Mouse (Mus musculus) midbrain, embryonic 14.5 days (tissue): Measurements from ENCODE around the gene Cd81. TPM values are rescaled to one million over a fixed set of nuclear protein-coding genes. Genes with fewer than 3 reads are reported as not detected.

ENCODE experiments used
- ATAC-seq: fragments of 200-750 bp; cut with Nextera tagmentation; 2 replicates; pipeline ENCODE4 v1.8.0; 2017; ENCODE audit warnings: moderate number of reproducible peaks, moderate library complexity; ENCODE audit not compliant: low FRiP score, low TSS enrichment
- DNase-seq: peaks from one replicate; pipeline ENCODE4 v3.0.0-alpha.2; 2015
- H3K27ac ChIP-seq: fragments of 300-500 bp; sonication (generic); replicated peaks from 2 replicates; pipeline ENCODE4 v1.5.1; 2014; ENCODE audit warnings: mild to moderate bottlenecking, low read depth, low read length, moderate library complexity
- H3K27me3 ChIP-seq: fragments of 300-500 bp; sonication (generic); 2 replicates; pipeline ENCODE4 v1.6.1; 2014; ENCODE audit warnings: low read length, control low read depth, mixed read lengths; ENCODE audit not compliant: control insufficient read depth, insufficient read depth
- H3K36me3 ChIP-seq: fragments of 300-500 bp; sonication (generic); 2 replicates; pipeline ENCODE4 v1.6.1; 2014; ENCODE audit warnings: low read length, control low read depth; ENCODE audit not compliant: control insufficient read depth, insufficient read depth
- H3K4me1 ChIP-seq: fragments of 300-500 bp; sonication (generic); 2 replicates; pipeline ENCODE4 v1.6.1; 2014; ENCODE audit warnings: mild to moderate bottlenecking, antibody characterized with exemption, low read length, control low read depth; ENCODE audit not compliant: control insufficient read depth, insufficient read depth
- H3K4me2 ChIP-seq: fragments of 300-500 bp; sonication (generic); 2 replicates; pipeline ENCODE4 v1.6.1; 2014; ENCODE audit warnings: mild to moderate bottlenecking, low read length, moderate library complexity
- H3K4me3 ChIP-seq: fragments of 300-500 bp; sonication (generic); replicated peaks from 2 replicates; pipeline ENCODE4 v1.5.1; 2014; ENCODE audit warnings: low read depth, low read length
- H3K9ac ChIP-seq: fragments of 300-500 bp; sonication (generic); replicated peaks from 2 replicates; pipeline ENCODE4 v1.6.1; 2014; ENCODE audit warnings: mild to moderate bottlenecking, low read length, moderate library complexity
- H3K9me3 ChIP-seq: fragments of 300-500 bp; sonication (generic); 2 replicates; pipeline ENCODE4 v1.6.1; 2016; ENCODE audit warnings: low read length, control low read depth, mixed read lengths; ENCODE audit not compliant: control insufficient read depth
- WGBS: fragments of 180-500 bp; shearing (Covaris S2); extraction: QIAGEN DNeasy Blood & Tissue Kit; methylation state at CpG from one replicate; pipeline ENCODE4 v1.1.7; 2014; 5-methylcytosine and 5-hydroxymethylcytosine counted together
- polyA plus RNA-seq: library from polyadenylated mRNA; unstranded; fragments of >200 nt; fragmentation: Nextera tagmentation; extraction: Ambion mirVana; gene quantifications from 2 replicates; pipeline ENCODE4 v1.2.1, GENCODE M21; 2014

Gene Cd81
- polyA plus RNA-seq, 1 experiment from 2014 or later: 316 TPM

GRCm38 (mm10) chr7:143106062-143106461, 53.5 kb downstream of the Cd81 start, which contains the start of gene Kcnq1:
TSS of gene Kcnq1 (plus strand) at chr7:143106362.
- H3K36me3 ChIP-seq: no peaks in the 10 kb centered on the region
- no peak within 1 kb of the TSS for H3K27ac ChIP-seq
- DNase-seq (no peak), ATAC-seq (no peak)
- peak within 1 kb of the TSS; percentile 18; the same call in 1 of the 2 replicates for H3K4me3 ChIP-seq
- 61% methylated on average over 4 of the region's 4 CpGs for WGBS
- no peak within 1 kb of the TSS for H3K9ac ChIP-seq
- H3K4me2 ChIP-seq: peak within 1 kb of the TSS; percentile 40
- H3K27me3 ChIP-seq: peaks cover 27% of the 10 kb centered on the region
- H3K4me1 ChIP-seq: no peaks in the 10 kb centered on the region
- no peaks in the 10 kb centered on the region for H3K9me3 ChIP-seq

GRCm38 (mm10) chr7:143106672-143107465, 54.3 kb downstream of the Cd81 start:
- 8% methylated on average over 56 of the region's 57 CpGs for WGBS
- no peaks in the 10 kb centered on the region for H3K36me3 ChIP-seq
- H3K9ac ChIP-seq: no peak overlapping the region
- peaks cover 27% of the 10 kb centered on the region for H3K27me3 ChIP-seq
- H3K4me1 ChIP-seq: no peaks in the 10 kb centered on the region
- H3K4me3 ChIP-seq: peak overlapping the region; percentile 18; the same call in 1 of the 2 replicates
- no peaks in the 10 kb centered on the region for H3K9me3 ChIP-seq
- peak overlapping the region; percentile 40 for H3K4me2 ChIP-seq
- H3K27ac ChIP-seq: no peak overlapping the region
- no peak for ATAC-seq
- no peak for DNase-seq

GRCm38 (mm10) chr7:143108200-143108599, 55.7 kb downstream of the Cd81 start:
- 55% methylated on average over 5 of the region's 5 CpGs for WGBS
- Histone ChIP-seq H3K36me3 (no peaks in the 10 kb centered on the region), H3K4me2 (no peak overlapping the region), H3K9me3 (no peaks in the 10 kb centered on the region), H3K9ac (no peak overlapping the region), H3K4me1 (no peaks in the 10 kb centered on the region), H3K4me3 (no peak overlapping the region), H3K27me3 (peaks cover 27% of the 10 kb centered on the region), H3K27ac (no peak overlapping the region)
- DNase-seq: no peak
- ATAC-seq: no peak

- H3K36me3 ChIP-seq: no peaks in the 10 kb centered on the region
- H3K27ac ChIP-seq: no peak overlapping the region
- no peaks in the 10 kb centered on the region for H3K9me3 ChIP-seq
- WGBS: 24% methylated on average over 3 of the region's 3 CpGs
- no peak overlapping the region for H3K9ac ChIP-seq
- DNase-seq (no peak), ATAC-seq (no peak)
- peaks cover 27% of the 10 kb centered on the region for H3K27me3 ChIP-seq
- no peak overlapping the region for H3K4me2 ChIP-seq
- H3K4me1 ChIP-seq: no peaks in the 10 kb centered on the region
- no peak overlapping the region for H3K4me3 ChIP-seq
Observed at GRCm38 (mm10) chr7:143108996-143109660, 56.6 kb downstream of the Cd81 start.

- WGBS: 51% methylated on average over 3 of the region's 3 CpGs
- Histone ChIP-seq H3K36me3 (no peaks in the 10 kb centered on the region), H3K9ac (no peak overlapping the region), H3K4me1 (no peaks in the 10 kb centered on the region), H3K9me3 (peaks cover 2% of the 10 kb centered on the region; the same call in 1 of the 2 replicates), H3K4me3 (no peak overlapping the region), H3K27me3 (peaks cover 27% of the 10 kb centered on the region), H3K27ac (no peak overlapping the region), H3K4me2 (no peak overlapping the region)
- no peak for ATAC-seq
- DNase-seq: no peak
Observed at GRCm38 (mm10) chr7:143109696-143110095, 57.2 kb downstream of the Cd81 start.

GRCm38 (mm10) chr7:143110803-143111202, 58.3 kb downstream of the Cd81 start:
- WGBS: 57% methylated on average over 1 of the region's 1 CpGs

GRCm38 (mm10) chr7:143111719-143112118, 59.2 kb downstream of the Cd81 start:
- H3K4me3 ChIP-seq: no peak overlapping the region
- DNase-seq (no peak), ATAC-seq (no peak)
- 72% methylated on average over 4 of the region's 4 CpGs for WGBS
- H3K27me3 ChIP-seq: peaks cover 21% of the 10 kb centered on the region
- H3K36me3 ChIP-seq: no peaks in the 10 kb centered on the region
- no peak overlapping the region for H3K4me2 ChIP-seq
- no peak overlapping the region for H3K9ac ChIP-seq
- H3K4me1 ChIP-seq: no peaks in the 10 kb centered on the region
- H3K9me3 ChIP-seq: peaks cover 6% of the 10 kb centered on the region; the same call in 1 of the 2 replicates
- H3K27ac ChIP-seq: no peak overlapping the region

More at GRCm38 (mm10) chr7:143110803-143111202, 58.3 kb downstream of the Cd81 start:
- Histone ChIP-seq H3K4me1 (no peaks in the 10 kb centered on the region), H3K27me3 (peaks cover 27% of the 10 kb centered on the region), H3K27ac (no peak overlapping the region), H3K9ac (no peak overlapping the region), H3K9me3 (peaks cover 6% of the 10 kb centered on the region; the same call in 1 of the 2 replicates), H3K4me3 (no peak overlapping the region), H3K4me2 (no peak overlapping the region), H3K36me3 (no peaks in the 10 kb centered on the region)
- ATAC-seq (no peak), DNase-seq (no peak)

GRCm38 (mm10) chr7:143112395-143112794, 59.9 kb downstream of the Cd81 start:
- H3K9ac ChIP-seq: no peak overlapping the region
- ATAC-seq (no peak), DNase-seq (no peak)
- H3K4me3 ChIP-seq: no peak overlapping the region
- peaks cover 14% of the 10 kb centered on the region for H3K27me3 ChIP-seq
- no peaks in the 10 kb centered on the region for H3K36me3 ChIP-seq
- no peak overlapping the region for H3K27ac ChIP-seq
- H3K4me1 ChIP-seq: no peaks in the 10 kb centered on the region
- 36% methylated on average over 1 of the region's 1 CpGs for WGBS
- H3K4me2 ChIP-seq: no peak overlapping the region
- H3K9me3 ChIP-seq: peaks cover 6% of the 10 kb centered on the region; the same call in 1 of the 2 replicates
